Mouse (Mus musculus) left cerebral cortex, postnatal 10 days (tissue): ENCODE data around the gene Phgr1. TPM values are rescaled to one million over a fixed set of nuclear protein-coding genes. Genes with fewer than 3 reads are reported as not detected.
A peak's percentile ranks its signal among the peaks of the same experiment; 100 is the strongest.

Source experiments
- DNase-seq, 2 experiments: peaks; one replicate each; pipeline ENCODE4 v3.0.0; 2021 to 2022; ENCODE audit warnings: low spot score in 2 of 2, mixed read lengths in 1 of 2; ENCODE audit errors: extremely low spot score in 1 of 2
- intact Hi-C: fragments of 180-260 bp; cut with DNase I; formaldehyde crosslinking; loops from one replicate; pipeline ENCODE4 v1.15.1; 2025
- total RNA-seq, 2 experiments: library from RNA; stranded (reverse); gene quantifications; 2 replicates each; pipeline ENCODE4 v1.2.3; 2021

Gene Phgr1
- total RNA-seq, 2 experiments from 2014 or later: not detected

DNA sequence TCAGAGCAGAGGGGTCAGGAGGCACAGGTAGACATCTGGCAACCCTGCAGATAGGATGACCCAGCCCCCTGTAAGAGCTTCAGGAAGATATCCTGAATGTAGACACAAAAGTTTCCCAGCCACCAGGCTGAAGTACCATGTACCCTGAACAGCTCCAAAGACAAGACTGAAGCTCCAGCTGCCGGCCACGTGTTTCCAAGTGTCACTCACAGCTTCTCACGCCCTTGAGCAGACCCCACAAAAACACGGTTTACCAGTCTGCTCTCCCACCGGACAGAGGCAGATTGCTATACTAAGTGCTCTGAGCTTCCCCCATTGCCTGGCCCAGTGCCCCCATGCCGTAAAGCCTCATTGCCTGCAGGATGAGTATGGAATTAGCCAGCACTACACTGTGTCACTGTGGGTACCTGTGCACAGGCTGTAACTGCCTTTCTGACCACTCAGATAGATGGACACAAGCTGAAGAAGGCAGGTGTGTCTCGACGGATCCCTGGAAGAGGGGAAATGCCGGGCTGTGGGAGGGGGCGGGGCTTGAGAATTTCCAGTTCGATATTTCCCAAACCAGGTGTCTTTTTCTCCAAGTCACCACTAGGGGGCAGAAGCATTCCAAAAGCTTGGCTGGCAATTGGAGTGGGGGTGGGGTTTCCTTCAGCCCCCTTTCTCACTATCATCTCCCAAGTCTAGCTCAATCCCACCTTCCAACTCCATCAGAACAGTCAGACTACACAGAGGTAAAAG lies 8.3 kb upstream of the Phgr1 start:
- intact Hi-C loops: loop anchor here (5.0 kb wide), 1 partner anchor 118 kb away; no protein-coding TSS in a partner anchor

DNA sequence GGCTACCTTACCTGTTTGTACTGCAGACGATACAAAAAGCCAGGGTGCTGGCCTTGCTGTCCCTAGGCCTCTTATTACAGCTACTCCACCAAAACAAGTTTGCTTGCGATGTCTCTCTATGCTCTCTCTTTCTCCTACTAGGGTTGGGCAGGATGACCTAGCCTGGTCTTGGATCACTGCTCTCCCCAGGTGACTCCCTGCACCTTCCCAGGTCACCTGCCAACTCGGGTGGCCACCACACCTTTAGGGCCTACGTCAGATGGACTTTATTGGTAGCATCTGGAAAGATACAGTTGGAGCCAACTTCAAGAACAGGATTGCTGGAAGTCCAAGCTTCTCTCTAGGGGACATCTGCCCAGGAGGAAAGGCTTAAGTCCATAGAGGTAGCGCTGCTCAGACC lies 7.7 kb upstream of the Phgr1 start:
- intact Hi-C loops: loop anchor here (5.0 kb wide), 1 partner anchor 117 kb away; no protein-coding TSS in a partner anchor

More for the DNA sequence above, 8.3 kb upstream of the Phgr1 start:
- peak in 1 of 2 experiments; percentile 65 for DNase-seq

DNA sequence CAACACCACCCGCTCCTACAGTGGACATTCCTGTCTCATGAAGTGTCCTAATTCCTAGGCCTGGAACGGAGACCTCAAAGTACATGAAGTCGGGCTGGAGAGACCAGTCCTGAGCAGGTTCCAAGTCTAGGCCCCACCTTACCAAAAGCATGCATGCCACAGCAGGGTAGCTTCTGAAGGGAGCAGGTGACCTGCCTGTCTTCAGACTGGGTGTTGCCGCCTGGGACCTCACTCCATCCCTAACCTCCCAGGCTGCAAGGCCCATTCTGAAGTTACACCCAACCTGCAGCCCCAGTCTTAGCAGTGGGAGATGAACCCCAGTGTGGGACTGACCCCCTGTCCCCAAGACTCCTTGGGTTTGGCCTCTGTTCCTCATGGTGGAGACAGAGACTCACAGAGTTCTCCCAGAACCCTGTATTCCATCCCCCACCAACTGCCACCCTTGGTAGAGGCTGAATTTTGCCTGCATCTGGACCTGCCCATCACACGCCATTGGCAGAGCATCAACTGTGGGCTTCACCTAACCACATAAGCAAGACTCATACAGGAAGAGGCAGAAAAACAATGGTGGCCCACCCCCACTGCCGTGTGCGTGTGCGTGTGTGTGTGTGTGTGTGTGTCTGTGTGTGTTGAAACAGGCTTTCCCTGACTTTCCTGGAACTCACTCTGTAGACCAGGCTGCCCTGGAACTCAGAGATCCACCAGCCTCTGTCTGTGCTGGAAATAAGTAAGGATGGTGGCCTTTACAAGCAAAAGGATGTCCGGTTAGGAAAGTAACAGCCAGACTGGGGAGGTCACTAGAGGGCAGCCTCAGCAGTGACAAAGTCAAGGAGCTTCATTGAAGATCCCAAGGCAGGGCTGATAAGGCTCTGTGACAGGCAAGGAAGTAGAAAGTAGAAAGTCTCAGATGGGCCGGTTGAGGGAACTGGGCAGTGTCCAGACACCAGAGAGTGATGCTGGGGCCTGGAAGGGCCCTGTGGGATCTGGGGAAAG lies 6.2 kb upstream of the Phgr1 start:
- intact Hi-C loops: no loop called here
- DNase-seq: no peak

More for the DNA sequence above, 7.7 kb upstream of the Phgr1 start:
- no peak for DNase-seq

DNA sequence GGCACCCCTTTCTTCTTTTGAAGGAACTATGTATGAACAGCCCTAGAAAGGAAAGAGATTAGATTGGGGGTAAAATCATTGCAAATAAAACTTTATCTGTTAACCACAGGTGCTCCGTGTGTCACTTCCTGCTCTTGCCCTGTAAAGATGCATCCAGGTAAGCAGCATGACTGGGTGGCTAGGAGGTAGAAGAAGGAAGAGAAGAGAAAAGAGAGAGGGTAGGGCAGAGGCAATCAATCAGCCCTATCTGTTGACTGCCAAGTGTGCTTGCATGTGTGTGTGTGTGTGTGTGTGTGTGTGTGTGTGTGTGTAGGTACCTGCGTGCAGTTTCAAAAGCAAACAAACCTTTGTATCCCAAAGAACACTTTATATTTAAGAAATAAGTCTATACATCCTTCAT lies 2.0 kb downstream of the Phgr1 start:
- DNase-seq: no peak
- intact Hi-C loops: no loop called here

DNA sequence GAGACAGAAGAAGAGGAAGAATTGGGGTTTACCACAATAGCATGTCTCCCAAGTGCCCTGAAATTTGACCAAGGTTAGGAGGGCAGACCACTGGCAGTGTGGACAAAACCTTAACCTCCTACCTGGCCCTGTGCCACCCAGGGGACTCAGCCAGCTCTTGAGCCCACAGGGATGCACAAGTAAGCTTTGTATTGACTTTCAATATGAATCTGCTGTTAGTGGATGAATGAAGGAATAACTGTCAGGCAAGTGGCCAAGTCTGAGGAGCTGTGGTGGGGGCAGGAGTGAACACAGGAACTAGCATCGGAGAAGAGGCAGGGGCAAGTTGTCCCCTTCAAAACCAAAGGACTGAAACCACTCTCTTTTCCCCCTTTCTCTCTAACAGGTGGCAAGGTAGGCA lies 2.8 kb downstream of the Phgr1 start:
- no peak for DNase-seq
- intact Hi-C loops: no loop called here

DNA sequence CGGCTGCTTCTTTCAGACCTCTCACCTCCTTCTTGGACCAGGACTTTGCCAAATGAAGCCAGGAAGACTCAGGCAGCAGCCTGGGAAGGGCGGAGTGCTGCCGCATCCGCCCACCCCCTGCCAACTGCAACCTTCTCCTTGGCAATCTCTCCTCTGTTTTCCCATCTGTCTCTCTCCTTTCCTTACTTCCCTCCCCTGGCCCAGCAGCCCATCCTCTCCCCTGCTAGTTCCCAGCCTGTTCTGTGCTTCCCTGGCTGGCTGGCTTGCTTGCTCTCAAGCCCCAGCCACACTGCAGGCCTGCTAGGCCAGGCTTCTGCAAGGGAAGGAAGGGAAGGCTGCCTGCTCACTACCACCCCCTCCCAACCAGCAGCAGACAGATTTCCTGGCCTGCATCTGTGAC lies 3.3 kb downstream of the Phgr1 start:
- DNase-seq: peak in 1 of 2 experiments; percentile 60
- intact Hi-C loops: no loop called here

DNA sequence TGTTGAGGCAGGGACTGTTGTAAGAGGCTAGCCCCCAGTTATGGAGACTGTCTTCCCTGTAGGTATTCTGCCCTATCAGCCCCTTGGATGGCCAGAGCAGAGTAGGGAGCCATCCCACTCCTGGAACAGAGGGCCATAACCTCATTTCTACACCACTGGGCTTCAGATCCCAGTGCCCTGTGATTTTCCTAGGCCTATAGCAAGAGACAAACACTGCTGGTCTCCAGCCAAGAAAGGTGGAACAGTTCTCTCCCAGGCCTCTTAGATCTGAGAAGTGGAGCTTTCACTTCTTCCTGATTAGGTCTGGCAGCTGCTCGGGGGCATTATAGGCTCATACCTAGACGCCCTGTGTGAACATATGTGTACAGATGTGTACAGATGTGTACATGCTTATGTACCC lies 3.7 kb downstream of the Phgr1 start:
- intact Hi-C loops: no loop called here
- DNase-seq: no peak

DNA sequence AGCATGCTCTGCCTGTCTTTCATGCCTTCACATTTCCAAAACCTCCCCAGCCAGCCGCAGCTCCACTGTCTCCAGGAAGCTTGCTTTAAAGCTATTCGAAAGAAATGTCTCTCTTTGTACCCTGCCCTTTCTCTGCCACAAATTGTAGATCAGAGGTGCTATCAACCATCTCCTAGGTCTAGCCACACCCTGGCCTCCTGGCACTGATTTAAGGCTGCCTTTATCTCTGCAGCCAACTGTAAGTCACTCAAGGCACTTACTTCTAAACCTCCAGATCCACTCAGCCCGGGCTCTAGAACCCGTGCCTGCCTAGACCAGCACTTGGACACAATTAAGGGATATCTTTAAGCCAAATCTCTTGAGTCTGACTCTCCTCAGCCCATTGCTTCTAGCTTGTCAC lies 5.8 kb downstream of the Phgr1 start:
- intact Hi-C loops: no loop called here
- no peak for DNase-seq

DNA sequence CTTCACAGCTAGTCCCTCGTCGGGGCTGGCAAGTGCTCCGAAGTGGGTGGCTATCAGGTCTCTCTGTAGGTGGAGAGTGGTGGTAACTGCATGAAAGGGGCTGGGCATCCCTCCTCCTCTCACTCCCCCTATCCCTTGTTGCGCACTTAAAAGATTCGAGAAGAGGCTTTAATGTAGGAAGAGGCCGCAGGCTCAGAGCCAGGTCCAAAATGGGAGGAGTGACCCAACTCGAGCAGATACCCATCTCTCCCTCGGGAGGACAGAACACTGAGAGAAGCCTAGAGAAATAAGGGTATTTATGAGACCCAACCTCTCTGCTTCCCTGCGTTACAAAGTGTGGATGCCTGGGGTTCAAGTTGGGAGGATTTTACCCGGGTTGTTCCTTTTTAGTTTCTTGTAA lies 6.5 kb downstream of the Phgr1 start:
- intact Hi-C loops: no loop called here
- DNase-seq: no peak

DNA sequence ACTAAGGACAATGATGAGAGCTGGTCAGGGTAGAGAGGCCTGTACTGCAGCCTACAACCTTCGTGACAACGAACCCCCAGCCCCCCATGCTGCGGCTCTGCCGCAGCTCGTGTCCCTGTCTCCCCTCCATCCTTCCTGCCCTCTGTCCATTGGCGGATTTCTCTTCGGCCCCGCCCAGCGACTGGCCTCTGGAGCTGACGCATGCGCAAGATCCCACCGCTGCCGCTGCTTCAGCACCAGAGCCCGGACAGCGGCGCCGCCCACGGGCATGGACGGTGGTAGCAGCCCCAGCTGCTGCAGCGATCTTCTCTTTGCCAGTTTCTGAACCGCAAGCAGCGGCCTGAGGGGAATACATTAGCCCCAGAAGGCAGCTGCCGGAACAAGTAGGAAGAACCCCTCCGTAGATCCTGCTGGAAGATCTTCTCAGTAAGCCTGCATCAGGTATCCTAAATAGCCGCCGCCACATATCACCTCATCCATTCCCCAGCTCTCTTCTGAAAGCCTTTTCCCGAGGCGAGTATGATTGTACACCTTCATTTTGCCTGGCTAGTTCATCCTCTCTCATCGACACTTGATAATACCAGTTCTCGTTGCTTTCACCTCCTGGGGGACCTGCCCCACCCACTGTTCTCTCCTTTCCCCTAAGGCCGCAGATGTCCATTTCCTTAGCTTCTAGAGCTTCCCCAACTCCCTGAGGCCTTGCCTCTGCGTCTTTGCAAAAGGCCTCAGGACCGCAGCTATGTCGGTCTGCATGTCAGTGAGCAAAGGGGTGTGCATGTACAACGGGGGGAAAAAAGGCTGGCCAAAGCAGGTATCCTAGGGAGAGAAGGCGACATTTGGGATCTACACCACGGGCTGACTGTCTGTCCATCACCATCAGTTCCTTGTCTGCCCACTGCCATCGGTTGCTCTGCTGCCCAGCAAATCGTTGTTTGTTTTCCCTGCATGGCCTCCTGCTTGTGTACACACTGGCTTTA lies 7.2 kb downstream of the Phgr1 start, which contains the start of gene Disp2:
Gene Disp2, plus strand, starts transcription at position 216 of the 977 bp plus-strand sequence.
- intact Hi-C loops: no loop called here
- DNase-seq: peak; percentile 92 to 96

DNA sequence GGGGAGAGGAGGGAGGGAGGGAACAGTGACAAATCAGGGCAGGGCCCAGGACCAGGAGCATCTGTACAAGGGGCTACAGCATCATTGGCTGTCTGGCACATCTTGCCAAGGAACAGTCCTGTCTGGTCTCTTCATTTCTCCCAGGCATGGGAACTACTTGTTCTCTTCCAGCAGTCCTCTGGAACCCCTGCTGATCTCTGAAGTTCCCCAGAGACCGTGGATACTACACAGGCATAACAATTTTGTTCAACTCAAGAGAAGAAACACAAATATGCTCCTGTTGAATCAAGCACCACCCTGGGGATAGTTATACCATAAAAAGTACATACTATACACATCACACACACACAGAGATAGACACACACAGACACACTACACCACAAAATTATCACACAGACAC lies 8.5 kb downstream of the Phgr1 start:
- no peak for DNase-seq
- intact Hi-C loops: no loop called here

DNA sequence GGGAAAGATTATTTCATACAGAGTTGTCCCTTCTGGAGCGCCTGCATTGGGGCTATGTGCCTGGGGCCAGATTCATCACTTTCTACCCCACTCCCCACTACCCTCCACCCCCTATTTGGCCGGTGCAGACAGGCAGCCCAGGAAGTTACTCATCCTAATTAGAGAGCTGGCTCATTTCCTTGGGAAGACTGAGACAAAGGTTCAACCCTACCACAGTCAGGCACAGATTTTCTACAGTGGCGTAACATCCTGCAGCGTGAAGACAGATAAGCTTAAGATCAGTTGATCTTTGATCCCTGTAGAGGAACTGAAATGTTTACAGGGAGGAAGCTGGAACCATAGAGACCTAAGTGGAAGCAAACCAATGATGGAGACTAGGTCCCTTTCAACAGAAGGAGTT lies 9.7 kb downstream of the Phgr1 start:
- no peak for DNase-seq
- intact Hi-C loops: no loop called here

DNA sequence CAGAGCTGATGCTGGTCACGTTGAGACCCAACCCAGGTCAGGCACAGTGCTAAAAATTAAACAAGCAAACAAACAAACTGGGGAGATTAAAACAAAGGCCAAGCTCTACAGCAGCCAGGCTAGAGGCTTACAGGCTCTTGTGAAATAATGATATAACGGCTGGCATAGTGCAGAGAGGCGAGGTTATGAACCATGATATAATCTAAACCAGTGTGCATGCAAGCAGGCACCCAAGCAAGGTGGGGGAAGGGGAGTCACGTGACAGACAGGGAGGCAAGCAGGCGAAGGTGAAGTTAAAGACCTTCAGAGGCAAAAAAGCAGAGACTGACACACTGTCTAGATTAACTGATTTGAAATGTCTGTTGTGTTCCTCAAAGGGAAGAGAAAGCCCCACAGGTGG lies 10.5 kb downstream of the Phgr1 start:
- intact Hi-C loops: no loop called here
- DNase-seq: no peak

DNA sequence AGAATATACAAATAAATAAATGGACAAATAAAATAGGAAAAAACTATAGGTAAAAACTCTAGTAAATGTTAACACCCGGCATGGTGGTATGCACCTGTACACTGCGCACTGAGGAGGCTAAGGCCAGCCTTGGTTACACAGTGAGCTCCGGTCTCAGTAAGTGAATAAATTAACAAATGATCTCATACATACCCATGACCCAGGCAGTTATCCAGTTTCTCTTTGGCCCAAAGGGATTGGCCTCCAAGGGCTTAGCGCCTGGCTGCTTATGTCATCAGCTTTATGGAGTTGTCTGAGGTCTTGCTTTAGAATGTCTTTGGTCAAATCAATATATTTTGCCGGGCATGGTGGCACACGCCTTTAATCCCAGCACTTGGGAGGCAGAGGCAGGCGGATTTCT lies 11.1 kb downstream of the Phgr1 start:
- intact Hi-C loops: no loop called here
- DNase-seq: no peak

DNA sequence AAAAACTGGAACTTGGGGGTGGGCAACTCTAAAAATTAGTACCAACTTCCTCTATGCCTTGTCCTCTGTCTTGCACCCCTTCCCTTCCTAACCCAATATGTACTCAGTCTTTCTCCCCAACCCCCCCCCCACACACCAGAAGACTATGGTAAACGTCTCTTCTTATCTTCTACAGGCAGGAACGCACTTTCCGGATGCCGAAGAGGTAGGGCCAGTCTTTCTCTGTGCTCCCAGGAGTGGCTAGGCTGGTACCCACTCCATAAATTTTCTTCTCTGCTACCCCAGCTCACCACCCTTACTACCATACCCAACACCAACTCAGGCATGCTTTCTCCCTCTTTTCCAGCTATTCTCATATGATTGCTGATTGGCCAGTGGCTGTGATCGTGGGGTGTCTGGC lies 14.0 kb downstream of the Phgr1 start:
- intact Hi-C loops: no loop called here

DNA sequence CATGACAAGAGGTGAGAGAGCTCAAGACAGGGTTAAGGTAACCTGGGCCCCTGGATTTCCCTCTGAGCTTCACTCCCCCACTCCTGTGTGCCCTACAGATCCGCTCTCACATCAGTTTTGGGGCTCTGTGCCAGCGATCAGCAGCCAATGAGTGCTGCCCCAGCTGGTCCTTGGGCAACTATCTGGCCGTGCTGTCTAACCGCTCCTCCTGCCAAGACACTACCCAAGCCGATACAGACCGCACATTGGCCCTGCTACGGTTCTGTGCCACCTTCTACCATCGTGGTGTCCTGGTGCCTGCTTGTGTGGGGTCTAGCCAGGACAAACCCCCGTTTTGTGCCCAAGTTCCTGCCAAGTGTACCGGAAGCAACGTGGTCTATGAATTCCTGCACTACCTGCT lies 16.9 kb downstream of the Phgr1 start:
- no peak for DNase-seq
- intact Hi-C loops: no loop called here

More for the DNA sequence above, 14.0 kb downstream of the Phgr1 start:
- no peak for DNase-seq

DNA sequence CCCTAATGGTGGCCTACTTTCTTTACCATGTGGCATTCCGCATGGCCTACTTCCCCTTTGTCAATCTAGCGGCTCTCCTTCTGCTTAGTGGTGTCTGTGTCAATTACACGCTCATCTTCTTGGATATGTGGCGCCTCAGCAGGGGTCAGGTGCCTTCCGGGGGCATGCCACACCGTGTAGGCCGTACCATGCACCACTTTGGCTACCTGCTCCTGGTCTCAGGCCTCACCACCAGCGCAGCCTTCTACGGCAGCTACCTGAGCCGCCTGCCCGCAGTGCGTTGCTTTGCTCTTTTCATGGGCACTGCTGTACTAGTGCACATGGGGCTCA lies 17.6 kb downstream of the Phgr1 start:
- intact Hi-C loops: no loop called here
- DNase-seq: no peak

DNA sequence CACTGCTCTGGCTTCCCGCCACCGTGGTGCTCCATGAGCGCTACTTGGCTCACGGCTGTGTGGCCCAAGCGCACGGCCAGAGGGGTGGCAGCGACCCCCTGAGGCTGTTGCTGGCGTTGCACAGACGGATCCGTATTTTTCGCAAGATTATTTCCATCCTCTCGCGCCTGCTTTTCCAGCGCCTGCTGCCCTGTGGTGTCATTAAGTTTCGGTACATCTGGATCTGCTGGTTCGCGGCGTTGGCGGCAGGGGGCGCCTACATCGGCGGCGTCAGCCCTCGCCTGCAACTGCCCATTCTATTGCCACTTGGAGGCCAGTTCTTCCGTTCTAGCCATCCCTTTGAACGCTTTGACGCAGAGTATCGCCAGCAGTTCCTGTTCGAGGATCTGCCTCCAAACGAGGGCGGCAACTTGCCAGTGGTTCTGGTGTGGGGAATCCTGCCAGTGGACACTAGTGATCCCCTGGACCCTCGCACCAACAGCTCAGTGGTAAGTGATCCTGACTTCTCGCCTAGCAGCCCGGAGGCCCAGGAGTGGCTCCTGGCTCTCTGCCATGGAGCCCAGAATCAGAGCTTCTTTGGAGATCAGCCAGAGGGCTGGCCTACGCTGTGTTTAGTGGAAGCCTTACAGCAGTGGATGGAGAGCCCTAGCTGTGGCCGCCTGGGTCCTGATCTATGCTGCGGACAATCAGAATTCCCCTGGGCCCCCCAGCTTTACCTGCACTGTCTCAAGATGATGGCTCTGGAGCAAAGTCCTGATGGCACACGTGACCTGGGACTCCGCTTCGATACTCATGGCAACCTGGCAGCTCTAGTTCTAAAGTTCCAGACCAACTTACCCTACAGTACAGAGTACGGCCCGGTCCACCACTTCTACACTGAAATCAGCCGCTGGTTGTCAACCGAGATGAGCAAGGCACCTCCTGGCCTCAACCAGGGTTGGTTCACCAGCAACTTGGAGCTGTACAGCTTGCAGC lies 18.3 kb downstream of the Phgr1 start:
- peak; percentile 50 to 81 for DNase-seq
- intact Hi-C loops: no loop called here
